Mouse (Mus musculus) CD4-positive, CD25-positive, alpha-beta regulatory T cell, adult 2 months (primary cell): ENCODE results near the gene Rilp.

Experiments
- DNase-seq: peaks from one replicate; pipeline ENCODE4 v3.0.0-alpha.2; 2012; ENCODE audit warnings: low read depth, low spot score

Rilp gene

GRCm38 (mm10) chr11:75487496-75487895, 22.4 kb upstream of the Rilp start:
- DNase-seq, result no peak

- DNase-seq, result no peak
Observed at GRCm38 (mm10) chr11:75494296-75495049, 15.4 kb upstream of the Rilp start.

- DNase-seq, result no peak
Observed at GRCm38 (mm10) chr11:75498126-75498525, 11.8 kb upstream of the Rilp start.

GRCm38 (mm10) chr11:75508162-75508561, 1.7 kb upstream of the Rilp start:
- DNase-seq, result no peak

- no peak for DNase-seq
Observed at GRCm38 (mm10) chr11:75508904-75509303, 990 bp upstream of the Rilp start.

GRCm38 (mm10) chr11:75510627-75510993, 716 bp downstream of the Rilp start:
- DNase-seq, result peak; percentile 95

- no peak for DNase-seq
Observed at GRCm38 (mm10) chr11:75511213-75511612, 1.3 kb downstream of the Rilp start.

- DNase-seq, result no peak
Observed at GRCm38 (mm10) chr11:75512301-75513018, 2.6 kb downstream of the Rilp start.

- DNase-seq, result no peak
Observed at GRCm38 (mm10) chr11:75513336-75513735, 3.4 kb downstream of the Rilp start, which contains the start of gene Scarf1. Gene Scarf1 (plus strand): TSS chr11:75513540.

GRCm38 (mm10) chr11:75515186-75515585, 5.3 kb downstream of the Rilp start:
- DNase-seq, result no peak

GRCm38 (mm10) chr11:75519834-75520633, 10.1 kb downstream of the Rilp start:
- DNase-seq, result no peak

GRCm38 (mm10) chr11:75521609-75522008, 11.7 kb downstream of the Rilp start:
- no peak for DNase-seq

- DNase-seq, result no peak
Observed at GRCm38 (mm10) chr11:75522793-75523192, 12.9 kb downstream of the Rilp start.

- DNase-seq, result no peak
Observed at GRCm38 (mm10) chr11:75525531-75526125, 15.7 kb downstream of the Rilp start.

GRCm38 (mm10) chr11:75526943-75527342, 17.0 kb downstream of the Rilp start:
- DNase-seq, result no peak

GRCm38 (mm10) chr11:75529771-75530170, 19.9 kb downstream of the Rilp start:
- no peak for DNase-seq

- peak; percentile 95 for DNase-seq
Observed at GRCm38 (mm10) chr11:75530325-75530724, 20.4 kb downstream of the Rilp start.

- peak; percentile 52 for DNase-seq
Observed at GRCm38 (mm10) chr11:75530845-75531373, 21.0 kb downstream of the Rilp start.

- peak; percentile 92 for DNase-seq
Observed at GRCm38 (mm10) chr11:75531469-75532242, 21.8 kb downstream of the Rilp start, which contains the start of gene Slc43a2. Gene Slc43a2 (plus strand): TSS chr11:75531694.
